Mouse (Mus musculus) embryonic facial prominence, embryonic 10.5 days (tissue): ENCODE data around the gene Alkbh7. TPM values are rescaled to one million over a fixed set of nuclear protein-coding genes. Genes with fewer than 3 reads are reported as not detected.

Experiments used
- DNase-seq: peaks from one replicate; pipeline ENCODE4 v3.0.0-alpha.2; 2017; ENCODE audit warnings: low spot score
- H3K27ac ChIP-seq: fragments of 300-500 bp; sonication (generic); replicated peaks from 2 replicates; pipeline ENCODE4 v1.5.1; 2016; ENCODE audit warnings: mild to moderate bottlenecking
- H3K27me3 ChIP-seq: fragments of 300-500 bp; sonication (generic); replicated peaks from 2 replicates; pipeline ENCODE4 v1.6.1; 2016; ENCODE audit warnings: low read depth, mild to moderate bottlenecking; ENCODE audit not compliant: poor library complexity, severe bottlenecking
- H3K36me3 ChIP-seq: fragments of 300-500 bp; sonication (generic); replicated peaks from 2 replicates; pipeline ENCODE4 v1.6.1; 2016; ENCODE audit warnings: mild to moderate bottlenecking, moderate library complexity
- H3K4me1 ChIP-seq: fragments of 300-500 bp; sonication (generic); 2 replicates; pipeline ENCODE4 v1.6.1; 2016
- H3K4me3 ChIP-seq: fragments of 300-500 bp; sonication (generic); 2 replicates; pipeline ENCODE4 v1.5.1; 2016; ENCODE audit warnings: mild to moderate bottlenecking, moderate library complexity
- H3K9me3 ChIP-seq: fragments of 300-500 bp; sonication (generic); 2 replicates; pipeline ENCODE4 v1.6.1; 2016; ENCODE audit warnings: mild to moderate bottlenecking
- WGBS: fragments of 180-500 bp; shearing (Covaris S2); methylation state at CpG from one replicate; pipeline ENCODE4 v1.1.7; 2016; 5-methylcytosine and 5-hydroxymethylcytosine counted together
- polyA plus RNA-seq: library from polyadenylated mRNA; unstranded; fragments of >200 nt; fragmentation: Nextera tagmentation; extraction: Ambion mirVana; gene quantifications from 2 replicates; pipeline ENCODE4 v1.2.1, GENCODE M21; 2016

Alkbh7 gene
- polyA plus RNA-seq: 42.5 and 45.1 TPM in 2 replicates

DNA sequence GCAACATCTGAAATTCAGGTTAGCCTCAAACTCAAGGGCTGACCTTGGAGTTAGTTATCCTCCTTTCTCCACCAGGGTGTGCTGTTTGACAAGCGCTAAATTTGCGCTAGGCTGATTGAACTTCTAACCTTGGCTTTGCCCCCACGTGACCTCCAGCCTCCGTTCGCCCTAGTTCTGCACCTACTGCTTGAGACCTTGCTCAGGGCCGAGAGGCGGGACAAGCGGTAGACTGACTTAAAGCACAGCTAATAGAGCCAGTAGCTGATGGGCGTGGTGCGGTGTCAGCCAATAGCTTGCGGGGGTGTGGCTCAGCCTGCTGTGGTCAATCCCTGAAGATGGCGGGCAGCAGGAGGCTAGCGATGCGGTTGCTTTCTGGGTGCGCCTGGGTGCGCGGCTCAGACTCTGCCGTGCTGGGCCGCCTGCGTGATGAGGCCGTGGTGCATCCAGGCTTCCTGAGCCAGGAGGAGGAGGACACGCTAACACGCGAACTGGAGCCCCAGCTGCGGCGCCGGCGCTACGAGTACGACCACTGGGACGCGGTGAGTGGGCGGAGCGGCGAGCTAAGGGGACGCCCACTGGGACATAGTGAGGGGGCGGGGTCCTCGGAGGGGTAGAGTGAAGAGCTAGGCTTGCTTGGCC is at the start of gene Alkbh7:
TSS of gene Alkbh7 (plus strand) at position 311 of the 639 bp plus-strand sequence.
- Histone ChIP-seq H3K4me3 (peak within 1 kb of the TSS; percentile 68), H3K27me3 (no peaks in the 10 kb centered on the region), H3K36me3 (peaks cover 84% of the 10 kb centered on the region), H3K9me3 (no peaks in the 10 kb centered on the region), H3K27ac (peak within 1 kb of the TSS; percentile 81), H3K4me1 (peaks cover 15% of the 10 kb centered on the region)
- WGBS: under 1% methylated on average over 38 of the region's 38 CpGs
- peak; percentile 96 for DNase-seq

DNA sequence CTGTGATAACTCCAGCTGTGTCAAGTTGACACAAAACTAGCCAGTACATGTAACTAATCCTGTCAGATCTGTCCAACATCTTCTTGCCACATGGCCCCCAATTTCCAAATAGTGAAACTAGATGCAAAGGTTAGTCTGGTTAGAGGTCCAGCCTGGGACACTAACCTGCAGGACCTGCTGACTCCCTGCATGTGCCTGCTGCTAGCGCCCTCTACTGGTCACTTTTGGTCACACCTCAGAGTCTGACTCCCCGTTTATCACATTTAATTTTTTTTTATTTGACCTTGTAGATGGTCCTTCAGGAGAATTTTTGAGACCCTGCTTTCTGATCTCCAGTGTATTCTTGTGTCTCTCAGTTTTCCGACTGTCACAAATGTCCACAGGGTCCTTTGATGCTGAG is 46.2 kb upstream of the Alkbh7 start:
- Histone ChIP-seq H3K27ac (no peak overlapping the region), H3K4me1 (no peaks in the 10 kb centered on the region), H3K4me3 (no peak overlapping the region), H3K27me3 (no peaks in the 10 kb centered on the region), H3K9me3 (no peaks in the 10 kb centered on the region), H3K36me3 (no peaks in the 10 kb centered on the region)
- peak; percentile 50 for DNase-seq
- 17% methylated on average over 3 of the region's 3 CpGs for WGBS

DNA sequence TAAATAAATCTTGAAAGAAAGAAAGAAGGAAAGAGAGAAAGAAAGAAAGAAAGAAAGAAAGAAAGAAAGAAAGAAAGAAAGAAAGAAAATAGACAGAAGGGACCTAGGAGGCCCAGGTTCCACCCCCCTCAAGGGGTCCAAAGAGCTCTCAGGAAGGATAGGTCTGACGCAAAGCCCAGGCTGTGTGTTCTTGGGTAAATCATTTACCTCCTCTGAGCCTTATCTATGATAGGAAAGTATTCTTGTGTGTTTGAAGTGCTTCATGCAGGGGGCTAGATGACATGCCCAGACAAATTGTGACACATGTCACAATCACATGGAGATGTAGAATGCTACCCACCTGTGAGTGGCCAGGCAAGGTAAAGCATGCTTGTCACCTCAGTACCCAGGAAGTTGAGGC is 44.5 kb upstream of the Alkbh7 start:
- DNase-seq: no peak
- 86% methylated on average over 1 of the region's 1 CpGs for WGBS

GRCm38 (mm10) chr17:56954871-56955270 is 42.3 kb upstream of the Alkbh7 start:
- H3K27me3 ChIP-seq: no peaks in the 10 kb centered on the region
- no peak overlapping the region for H3K27ac ChIP-seq
- no peak for DNase-seq
- no peak overlapping the region for H3K4me3 ChIP-seq
- no peaks in the 10 kb centered on the region for H3K4me1 ChIP-seq
- WGBS: 83% methylated on average over 7 of the region's 7 CpGs
- H3K36me3 ChIP-seq: no peaks in the 10 kb centered on the region
- no peaks in the 10 kb centered on the region for H3K9me3 ChIP-seq

More for the DNA sequence above, 44.5 kb upstream of the Alkbh7 start:
- Histone ChIP-seq H3K4me3 (no peak overlapping the region), H3K9me3 (no peaks in the 10 kb centered on the region), H3K27ac (no peak overlapping the region), H3K36me3 (no peaks in the 10 kb centered on the region), H3K4me1 (no peaks in the 10 kb centered on the region), H3K27me3 (no peaks in the 10 kb centered on the region)

GRCm38 (mm10) chr17:56957763-56958429 is 39.2 kb upstream of the Alkbh7 start:
- no peaks in the 10 kb centered on the region for H3K4me1 ChIP-seq
- H3K9me3 ChIP-seq: no peaks in the 10 kb centered on the region
- no peaks in the 10 kb centered on the region for H3K36me3 ChIP-seq
- no peak overlapping the region for H3K27ac ChIP-seq
- no peaks in the 10 kb centered on the region for H3K27me3 ChIP-seq
- WGBS: 29% methylated on average over 11 of the region's 11 CpGs
- H3K4me3 ChIP-seq: no peak overlapping the region
- no peak for DNase-seq

GRCm38 (mm10) chr17:56958667-56959066 is 38.5 kb upstream of the Alkbh7 start:
- Histone ChIP-seq H3K27me3 (no peaks in the 10 kb centered on the region), H3K9me3 (no peaks in the 10 kb centered on the region), H3K36me3 (no peaks in the 10 kb centered on the region), H3K4me3 (no peak overlapping the region), H3K4me1 (no peaks in the 10 kb centered on the region), H3K27ac (no peak overlapping the region)
- WGBS: 82% methylated on average over 4 of the region's 4 CpGs
- DNase-seq: no peak

GRCm38 (mm10) chr17:56961880-56962279 is 35.3 kb upstream of the Alkbh7 start:
- 90% methylated on average over 4 of the region's 4 CpGs for WGBS
- Histone ChIP-seq H3K27me3 (no peaks in the 10 kb centered on the region), H3K4me1 (no peaks in the 10 kb centered on the region), H3K27ac (no peak overlapping the region), H3K36me3 (no peaks in the 10 kb centered on the region), H3K9me3 (no peaks in the 10 kb centered on the region), H3K4me3 (no peak overlapping the region)
- DNase-seq: no peak

GRCm38 (mm10) chr17:56962642-56963405 is 34.3 kb upstream of the Alkbh7 start:
- Histone ChIP-seq H3K27ac (no peak overlapping the region), H3K36me3 (no peaks in the 10 kb centered on the region), H3K4me3 (no peak overlapping the region), H3K9me3 (no peaks in the 10 kb centered on the region), H3K4me1 (no peaks in the 10 kb centered on the region), H3K27me3 (no peaks in the 10 kb centered on the region)
- 83% methylated on average over 5 of the region's 5 CpGs for WGBS
- no peak for DNase-seq

GRCm38 (mm10) chr17:56963646-56964045 is 33.5 kb upstream of the Alkbh7 start:
- Histone ChIP-seq H3K27me3 (no peaks in the 10 kb centered on the region), H3K4me1 (no peaks in the 10 kb centered on the region), H3K27ac (no peak overlapping the region), H3K36me3 (no peaks in the 10 kb centered on the region), H3K4me3 (no peak overlapping the region), H3K9me3 (no peaks in the 10 kb centered on the region)
- 81% methylated on average over 6 of the region's 6 CpGs for WGBS
- DNase-seq: no peak

GRCm38 (mm10) chr17:56969321-56969720 is 27.8 kb upstream of the Alkbh7 start:
- 79% methylated on average over 3 of the region's 3 CpGs for WGBS
- H3K4me3 ChIP-seq: no peak overlapping the region
- no peak overlapping the region for H3K27ac ChIP-seq
- H3K9me3 ChIP-seq: no peaks in the 10 kb centered on the region
- H3K27me3 ChIP-seq: no peaks in the 10 kb centered on the region
- H3K4me1 ChIP-seq: no peaks in the 10 kb centered on the region
- no peaks in the 10 kb centered on the region for H3K36me3 ChIP-seq
- no peak for DNase-seq

DNA sequence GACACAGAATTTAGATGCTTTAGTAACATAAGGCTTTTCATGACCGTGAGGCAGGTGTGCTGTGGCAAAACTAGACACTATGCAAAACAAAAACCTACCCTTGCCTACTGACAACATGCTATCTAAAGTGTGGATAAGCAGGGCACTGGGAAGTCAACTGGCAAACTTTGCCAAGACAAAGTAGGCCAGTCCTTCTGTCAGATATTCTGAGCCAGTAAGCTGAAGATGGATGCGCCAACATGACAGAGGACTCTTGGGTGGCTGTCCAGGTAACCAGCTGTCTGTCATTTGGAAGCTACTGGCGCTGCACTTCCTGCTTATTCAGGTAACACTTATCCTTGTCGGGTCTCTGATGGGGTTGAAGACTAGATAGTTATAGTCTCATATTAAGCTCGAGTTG is 27.1 kb upstream of the Alkbh7 start:
- Histone ChIP-seq H3K27ac (no peak overlapping the region), H3K9me3 (no peaks in the 10 kb centered on the region), H3K27me3 (no peaks in the 10 kb centered on the region), H3K4me3 (no peak overlapping the region), H3K36me3 (no peaks in the 10 kb centered on the region), H3K4me1 (no peaks in the 10 kb centered on the region)
- no peak for DNase-seq
- 66% methylated on average over 5 of the region's 5 CpGs for WGBS

DNA sequence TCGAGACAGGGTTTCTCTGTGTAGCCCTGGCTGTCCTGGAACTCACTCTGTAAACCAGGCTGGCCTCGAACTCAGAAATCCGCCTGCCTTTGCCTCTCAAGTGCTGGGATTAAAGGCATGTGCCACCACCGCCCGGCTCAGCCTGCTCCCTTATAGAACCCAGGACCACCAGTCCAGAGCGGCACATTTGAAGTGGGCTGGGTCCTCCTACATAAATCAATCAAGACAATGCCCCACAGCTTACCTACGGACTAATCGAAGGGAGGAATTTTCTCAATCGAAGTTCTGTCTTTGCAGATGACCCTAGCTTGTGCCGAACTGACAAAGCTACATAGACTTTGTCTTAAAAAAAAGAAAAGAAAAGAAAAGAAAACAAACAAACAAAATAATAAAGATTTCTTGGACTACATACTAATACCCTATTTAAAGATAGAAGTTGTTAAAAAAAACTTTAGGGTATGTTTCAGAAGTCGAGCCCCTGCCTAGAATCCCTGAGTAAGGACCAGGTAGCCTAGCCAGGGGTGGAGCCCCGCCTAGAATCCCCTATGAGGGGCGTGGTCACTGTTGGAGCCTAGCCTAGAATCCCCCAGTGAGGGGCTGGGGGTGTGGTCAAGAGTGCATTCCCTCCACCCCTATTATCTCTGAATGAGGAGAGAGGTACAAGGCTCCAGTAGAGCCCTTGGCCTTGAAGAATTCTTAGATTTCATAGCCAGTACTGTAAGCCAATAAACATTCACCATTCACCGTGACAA is 23.0 kb upstream of the Alkbh7 start:
- WGBS: 72% methylated on average over 14 of the region's 14 CpGs
- Histone ChIP-seq H3K9me3 (no peaks in the 10 kb centered on the region), H3K4me3 (no peak overlapping the region), H3K36me3 (no peaks in the 10 kb centered on the region), H3K27ac (no peak overlapping the region), H3K27me3 (no peaks in the 10 kb centered on the region), H3K4me1 (no peaks in the 10 kb centered on the region)
- DNase-seq: no peak
